Mouse (Mus musculus): ENCODE data around the gene Teddm1b.

Gene Teddm1b

GRCm38 (mm10) chr1:153903006-153903405 is 28.9 kb downstream of the Teddm1b start:
- peak; percentile 20 for DNase-seq (ENCODE audit: extremely low spot score)

DNA sequence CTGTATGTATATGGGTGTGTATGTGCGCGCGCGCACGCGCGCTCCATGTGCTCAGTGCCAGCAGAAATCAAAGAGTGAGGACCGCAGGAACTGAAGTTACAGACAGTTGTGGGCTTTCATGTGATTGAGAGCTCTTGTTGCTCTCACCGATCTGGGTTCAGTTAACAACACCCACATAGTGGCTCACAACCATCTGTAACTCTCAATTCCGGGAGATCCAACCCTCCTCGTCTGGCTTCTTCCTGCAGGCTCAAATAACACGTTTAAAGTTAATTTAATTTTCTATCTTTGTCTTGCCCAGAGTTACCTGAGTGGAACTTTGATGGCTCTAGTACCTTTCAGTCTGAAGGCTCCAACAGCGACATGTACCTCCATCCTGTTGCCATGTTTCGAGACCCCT is 30.1 kb downstream of the Teddm1b start:
- no peak for DNase-seq (ENCODE audit: extremely low spot score)

DNA sequence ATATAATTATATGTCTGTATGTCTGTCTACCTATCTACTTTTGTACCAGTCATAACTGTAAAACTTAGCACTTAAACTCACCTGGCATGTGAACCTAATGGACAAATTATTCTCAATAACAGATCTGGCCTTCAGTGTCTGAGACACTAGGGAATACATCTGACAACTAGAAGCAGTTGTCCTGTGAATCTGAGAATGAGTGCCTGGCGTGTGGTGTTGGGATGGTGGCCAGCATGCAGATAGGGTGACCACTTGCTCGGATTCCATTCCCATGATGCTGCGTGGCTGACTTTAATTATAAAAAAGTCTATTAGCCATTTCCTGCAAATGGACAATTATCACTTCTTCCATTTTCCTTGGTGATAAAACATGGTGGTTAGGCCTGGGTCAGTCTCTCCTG is 31.7 kb downstream of the Teddm1b start:
- DNase-seq (ENCODE audit: extremely low spot score): no peak

- DNase-seq (ENCODE audit: extremely low spot score): no peak
Observed at GRCm38 (mm10) chr1:153908208-153908607, 34.1 kb downstream of the Teddm1b start.

- no peak for DNase-seq (ENCODE audit: extremely low spot score)
Observed at GRCm38 (mm10) chr1:153908741-153909140, 34.6 kb downstream of the Teddm1b start.

DNA sequence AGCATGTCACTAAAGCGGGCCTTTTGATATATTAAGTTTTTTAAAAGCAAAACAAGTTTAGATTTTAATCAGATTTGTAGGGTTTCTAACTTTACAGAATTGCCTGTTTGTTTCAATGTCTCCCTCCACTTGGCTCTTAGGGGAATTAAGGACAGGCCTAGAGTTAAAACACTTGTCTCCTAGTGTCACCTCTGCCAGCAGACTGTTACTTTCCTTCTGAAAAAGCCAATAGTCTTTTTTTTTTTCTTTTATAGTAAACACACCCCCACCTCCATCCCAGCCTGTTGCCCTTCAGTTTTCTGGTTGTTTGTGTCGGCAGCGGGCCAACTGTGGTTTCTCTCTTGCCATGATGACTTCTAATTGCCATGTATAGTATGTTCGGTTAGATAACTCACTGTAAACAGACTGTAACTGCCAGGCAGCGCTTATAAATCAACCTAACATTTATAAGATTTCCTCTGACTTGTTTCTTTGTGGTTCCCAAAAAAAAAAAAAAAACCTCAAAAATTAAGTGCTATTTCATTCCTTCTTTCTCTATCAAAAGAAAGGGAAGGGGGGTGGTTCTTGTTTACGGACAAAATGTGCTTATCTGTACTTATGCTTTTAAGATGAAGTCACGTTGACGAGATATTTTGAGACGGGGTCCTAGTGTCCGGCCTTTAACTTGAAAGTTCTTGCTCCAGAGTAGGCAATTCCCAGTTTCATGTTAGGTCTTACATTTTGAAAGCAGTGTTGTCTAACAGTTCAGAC is 35.2 kb downstream of the Teddm1b start:
- no peak for DNase-seq (ENCODE audit: extremely low spot score)

GRCm38 (mm10) chr1:153909963-153910291 is 35.8 kb downstream of the Teddm1b start:
- DNase-seq (ENCODE audit: extremely low spot score): no peak

DNA sequence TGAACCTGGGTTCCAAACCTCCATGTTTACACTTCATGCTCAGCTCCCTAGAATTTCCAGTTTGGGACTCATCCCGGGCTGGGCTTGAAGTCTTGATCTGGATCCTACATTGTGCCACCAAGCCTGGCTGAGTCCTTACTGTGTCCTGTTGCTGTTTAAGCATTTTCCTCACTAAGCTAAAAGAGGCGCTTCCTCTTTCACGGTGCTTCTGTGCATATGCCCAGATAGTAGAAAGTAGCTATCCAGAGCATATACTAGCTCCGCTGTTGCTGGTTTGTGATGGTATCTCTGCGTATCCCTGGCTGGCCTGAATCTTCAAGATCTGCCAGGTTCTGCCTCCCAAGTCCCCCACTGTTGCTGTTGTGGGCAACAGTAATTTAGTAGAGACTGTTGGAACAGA is 36.3 kb downstream of the Teddm1b start:
- no peak for DNase-seq (ENCODE audit: extremely low spot score)

DNA sequence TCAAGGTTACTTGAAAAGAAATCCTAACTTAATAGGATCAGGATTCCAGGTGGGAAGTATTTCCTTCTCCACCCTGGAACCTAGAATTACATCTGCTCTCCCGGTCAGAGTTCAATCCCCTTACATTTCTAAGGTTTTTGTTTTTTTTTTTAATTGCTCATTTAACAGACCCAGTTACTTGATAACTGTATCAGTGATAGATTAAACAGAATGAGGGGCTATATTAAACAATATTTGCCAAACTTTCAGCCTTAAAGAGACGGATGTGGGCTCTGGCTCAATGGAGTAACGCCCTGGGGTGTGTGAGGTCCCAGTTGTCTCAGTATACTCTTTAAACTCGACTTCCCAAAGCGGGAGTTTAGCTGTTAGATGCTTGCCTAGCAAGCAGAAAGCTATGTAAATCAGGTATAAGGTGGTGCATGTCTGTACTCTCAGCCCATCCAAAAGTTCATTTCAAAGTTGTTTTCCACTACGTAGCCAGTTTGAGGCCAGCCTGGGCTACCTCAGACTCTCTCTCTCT is 37.2 kb downstream of the Teddm1b start:
- DNase-seq (ENCODE audit: extremely low spot score): no peak

- DNase-seq (ENCODE audit: extremely low spot score): no peak
Observed at GRCm38 (mm10) chr1:153913869-153914268, 39.7 kb downstream of the Teddm1b start.

DNA sequence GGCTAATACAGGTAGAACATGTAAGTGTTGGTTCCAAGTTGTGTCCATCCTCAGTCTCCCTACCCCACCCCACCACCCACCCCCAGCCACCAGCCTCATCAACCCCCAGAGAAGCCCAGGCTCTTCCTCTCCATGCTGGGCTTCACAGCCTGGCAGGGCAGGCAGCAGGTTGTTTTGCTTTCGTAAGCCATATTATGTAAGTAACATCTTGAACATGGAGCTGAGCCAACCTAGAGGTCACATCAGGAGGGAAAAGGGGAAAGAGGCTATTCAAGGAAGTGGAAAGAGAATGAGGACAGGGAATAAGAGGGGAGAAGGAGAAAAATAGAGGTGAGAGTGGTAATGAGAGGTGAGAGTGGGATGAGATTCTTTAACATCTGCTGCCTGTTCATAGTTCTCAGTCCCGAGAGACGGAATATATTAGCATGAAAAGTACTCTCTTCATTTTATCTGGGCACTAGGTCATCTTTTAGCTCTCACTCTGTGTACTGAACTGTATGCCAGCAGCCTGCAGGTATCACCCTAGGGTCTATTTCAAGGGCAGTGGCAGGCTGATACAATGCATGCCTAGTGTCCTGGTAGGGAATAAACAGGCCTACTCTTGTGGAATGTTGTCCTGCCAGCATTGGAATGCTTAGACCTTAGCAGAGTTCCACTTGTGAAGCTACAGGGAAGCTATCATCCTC is 44.5 kb downstream of the Teddm1b start:
- DNase-seq (ENCODE audit: extremely low spot score): no peak

DNA sequence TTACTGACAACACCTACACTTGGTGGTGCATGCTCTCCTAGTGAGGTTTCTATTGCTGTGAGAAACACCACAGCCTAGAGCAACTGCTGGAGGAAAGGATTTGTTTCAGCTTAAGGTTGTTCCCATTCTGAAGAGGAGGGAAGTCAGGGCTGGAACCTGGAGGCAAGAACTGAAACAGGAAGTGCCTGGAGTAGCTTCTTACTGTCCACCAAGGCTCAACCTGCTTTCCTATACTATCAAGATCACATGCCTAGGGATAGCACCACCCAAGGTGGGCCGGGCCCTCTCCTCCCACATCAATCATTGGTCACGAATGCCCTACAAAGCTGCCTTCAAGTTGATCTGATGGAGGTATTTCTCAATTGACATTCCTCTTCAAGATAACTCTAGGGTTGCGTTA is 47.5 kb downstream of the Teddm1b start:
- no peak for DNase-seq (ENCODE audit: extremely low spot score)

GRCm38 (mm10) chr1:153922571-153923021 is 48.5 kb downstream of the Teddm1b start:
- no peak for DNase-seq (ENCODE audit: extremely low spot score)

GRCm38 (mm10) chr1:153924395-153925385 is 50.5 kb downstream of the Teddm1b start:
- no peak for DNase-seq (ENCODE audit: extremely low spot score)
